Mouse (Mus musculus): ENCODE measurements around the gene Ptms.

- TF ChIP-seq CTCF (IDR thresholded peaks at IDR 0.05; ENCODE audit: control insufficient read depth, insufficient read depth, insufficient replicate concordance, low read depth, low read length) (no peak), POLR2A (IDR thresholded peaks at IDR 0.05; ENCODE audit: control insufficient read depth, low read depth, low read length) (no peak)
Observed at GRCm38 (mm10) chr6:124925941-124926340, 6.0 kb upstream of the Ptms start.
